Mouse (Mus musculus): ENCODE data around the gene Sh3pxd2b.

DNA sequence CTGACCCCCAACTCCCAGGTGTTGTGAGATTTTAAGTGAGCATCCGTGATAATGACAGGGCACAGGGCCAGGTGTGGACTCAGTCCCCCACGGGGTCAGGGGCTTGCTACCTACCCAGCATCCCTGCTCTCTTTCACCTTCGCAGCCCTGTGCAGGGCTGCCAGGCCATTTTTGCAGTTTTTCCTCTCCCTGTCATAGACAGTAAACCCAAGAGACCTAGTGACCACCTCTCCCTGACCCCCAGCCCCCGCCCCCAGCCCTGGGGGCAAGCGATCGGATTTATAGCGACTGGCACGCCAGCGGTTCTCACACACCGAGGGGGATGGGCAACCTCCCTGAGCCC is 385 bp upstream of the Sh3pxd2b start:
- TF ChIP-seq CTCF (IDR thresholded peaks at IDR 0.05; ENCODE audit: low read depth) (no peak), EP300 (IDR thresholded peaks at IDR 0.05; ENCODE audit: low read depth) (no peak)

Data from heart, postnatal 0 days (tissue).